Mouse (Mus musculus) midbrain, embryonic 11.5 days (tissue): ENCODE data around the gene Foxp1. TPM values are rescaled to one million over a fixed set of nuclear protein-coding genes. Genes with fewer than 3 reads are reported as not detected.
A peak's percentile ranks its signal among the peaks of the same experiment; 100 is the strongest.

Experiments
- ATAC-seq: fragments of 200-750 bp; cut with Nextera tagmentation; 2 replicates; pipeline ENCODE4 v1.8.0; 2017; ENCODE audit warnings: moderate TSS enrichment, moderate library complexity; ENCODE audit not compliant: low FRiP score
- DNase-seq: peaks from one replicate; pipeline ENCODE4 v3.0.0; 2015; ENCODE audit warnings: low spot score; ENCODE audit errors: missing footprints
- H3K27ac ChIP-seq: fragments of 300-500 bp; sonication (generic); 2 replicates; pipeline ENCODE4 v1.5.1; 2014; ENCODE audit warnings: low read depth, low read length
- H3K27me3 ChIP-seq: fragments of 300-500 bp; sonication (generic); 2 replicates; pipeline ENCODE4 v1.6.1; 2014; ENCODE audit warnings: mild to moderate bottlenecking, low read length, moderate library complexity, mixed read lengths; ENCODE audit not compliant: control insufficient read depth, insufficient read depth
- H3K36me3 ChIP-seq: fragments of 300-500 bp; sonication (generic); 2 replicates; pipeline ENCODE4 v1.6.1; 2014; ENCODE audit warnings: mild to moderate bottlenecking, low read length, moderate library complexity, mixed read lengths; ENCODE audit not compliant: control insufficient read depth, insufficient read depth
- H3K4me1 ChIP-seq: fragments of 300-500 bp; sonication (generic); 2 replicates; pipeline ENCODE4 v1.6.1; 2014; ENCODE audit warnings: low read length; ENCODE audit not compliant: control insufficient read depth, insufficient read depth
- H3K4me2 ChIP-seq: fragments of 300-500 bp; sonication (generic); 2 replicates; pipeline ENCODE4 v1.6.1; 2014; ENCODE audit warnings: mild to moderate bottlenecking, moderate library complexity
- H3K4me3 ChIP-seq: fragments of 300-500 bp; sonication (generic); 2 replicates; pipeline ENCODE4 v1.5.1; 2014; ENCODE audit warnings: low read depth, low read length
- H3K9ac ChIP-seq: fragments of 300-500 bp; sonication (generic); 2 replicates; pipeline ENCODE4 v1.6.1; 2014; ENCODE audit warnings: low read length
- H3K9me3 ChIP-seq: fragments of 300-500 bp; sonication (generic); 2 replicates; pipeline ENCODE4 v1.6.1; 2016; ENCODE audit warnings: low read length; ENCODE audit not compliant: control insufficient read depth
- WGBS: fragments of 180-500 bp; shearing (Covaris S2); extraction: QIAGEN DNeasy Blood & Tissue Kit; methylation state at CpG from one replicate; pipeline ENCODE4 v1.1.7; 2014; 5-methylcytosine and 5-hydroxymethylcytosine counted together
- polyA plus RNA-seq: library from polyadenylated mRNA; unstranded; fragments of >200 nt; fragmentation: Nextera tagmentation; extraction: Ambion mirVana; gene quantifications from 2 replicates; pipeline ENCODE4 v1.2.1, GENCODE M21; 2014

Foxp1 gene
- polyA plus RNA-seq, 1 experiment from 2014 or later, result 86.2 TPM

DNA sequence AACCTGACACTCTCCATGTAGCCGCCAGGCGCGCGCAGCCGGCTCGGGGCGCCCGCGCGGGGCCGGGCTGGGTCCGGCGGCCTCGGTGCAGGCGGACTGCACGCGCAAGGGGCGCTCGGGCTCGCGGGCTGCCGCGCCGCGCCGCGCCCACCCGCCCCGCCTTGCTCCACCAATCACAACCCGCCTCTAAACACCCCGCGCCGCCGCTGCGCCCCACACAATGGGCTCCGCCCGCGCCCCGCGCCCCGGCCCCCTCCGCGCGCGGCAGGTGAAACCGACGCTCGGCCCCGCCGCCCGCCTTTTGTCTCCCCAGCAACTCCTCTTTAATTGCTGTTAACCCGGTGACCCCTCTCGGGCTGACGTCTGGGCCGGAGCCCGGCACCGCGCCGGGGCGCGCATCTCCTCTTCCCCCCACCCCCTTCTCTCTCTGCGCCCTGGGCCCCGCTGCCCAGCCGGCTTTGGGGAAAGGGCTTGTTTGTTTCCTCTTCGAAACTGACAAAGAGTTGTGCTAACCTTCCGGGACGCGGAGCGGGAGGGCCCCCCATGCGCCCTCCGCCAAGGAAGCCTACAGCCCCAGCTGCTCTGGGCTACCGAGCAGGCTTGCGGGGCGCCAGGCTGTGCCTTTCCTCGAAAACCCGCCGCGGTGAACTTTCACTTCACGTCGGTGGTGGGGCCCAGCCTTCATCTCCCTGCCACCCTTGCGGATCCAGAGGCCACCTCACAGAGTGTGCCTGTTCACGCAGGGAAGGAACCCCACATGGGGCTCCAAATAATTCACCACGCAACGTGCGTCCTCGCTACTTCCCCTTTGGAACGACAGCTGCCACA is 494.1 kb downstream of the Foxp1 start:
- no peaks in the 10 kb centered on the region for H3K27me3 ChIP-seq
- ATAC-seq, result peak; percentile 96
- no peaks in the 10 kb centered on the region for H3K36me3 ChIP-seq
- WGBS, result under 1% methylated on average over 35 of the region's 87 CpGs
- H3K9ac ChIP-seq, result peak overlapping the region; percentile 88
- DNase-seq, result peak; percentile 98
- H3K27ac ChIP-seq, result peak overlapping the region; percentile 90
- no peaks in the 10 kb centered on the region for H3K9me3 ChIP-seq
- H3K4me2 ChIP-seq, result peak overlapping the region; percentile 62
- H3K4me3 ChIP-seq, result peak overlapping the region; percentile 67
- H3K4me1 ChIP-seq, result peaks cover 40% of the 10 kb centered on the region

DNA sequence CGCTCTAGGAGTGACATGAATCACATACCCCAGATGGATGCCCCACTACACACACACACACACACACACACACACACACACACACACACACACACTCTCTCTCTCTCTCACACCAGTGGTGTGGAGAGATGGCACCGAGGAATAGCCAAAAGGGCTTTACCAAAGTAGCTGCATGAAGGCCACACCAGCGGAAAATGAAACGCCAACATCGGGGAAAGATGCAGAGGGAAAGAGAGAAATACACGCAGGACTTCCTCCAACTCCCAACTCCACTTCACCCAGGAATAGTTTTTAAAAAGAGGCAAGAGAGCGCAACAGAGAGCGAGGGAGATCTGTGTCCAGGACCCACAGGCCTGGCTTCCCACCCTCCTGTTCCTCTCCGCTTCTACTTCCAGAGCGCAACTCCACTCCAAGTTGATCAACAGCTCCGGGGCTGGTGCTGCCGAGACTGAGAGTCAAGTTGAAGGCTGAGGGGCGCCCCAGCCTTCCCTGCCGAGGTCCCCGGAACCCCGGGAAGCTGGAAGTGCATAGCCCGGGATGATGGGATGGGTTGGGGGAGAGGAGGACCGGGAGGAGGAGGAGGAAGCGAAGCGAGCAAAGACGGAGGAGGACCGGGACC is 494.9 kb downstream of the Foxp1 start:
- H3K4me1 ChIP-seq, result peaks cover 35% of the 10 kb centered on the region

DNA sequence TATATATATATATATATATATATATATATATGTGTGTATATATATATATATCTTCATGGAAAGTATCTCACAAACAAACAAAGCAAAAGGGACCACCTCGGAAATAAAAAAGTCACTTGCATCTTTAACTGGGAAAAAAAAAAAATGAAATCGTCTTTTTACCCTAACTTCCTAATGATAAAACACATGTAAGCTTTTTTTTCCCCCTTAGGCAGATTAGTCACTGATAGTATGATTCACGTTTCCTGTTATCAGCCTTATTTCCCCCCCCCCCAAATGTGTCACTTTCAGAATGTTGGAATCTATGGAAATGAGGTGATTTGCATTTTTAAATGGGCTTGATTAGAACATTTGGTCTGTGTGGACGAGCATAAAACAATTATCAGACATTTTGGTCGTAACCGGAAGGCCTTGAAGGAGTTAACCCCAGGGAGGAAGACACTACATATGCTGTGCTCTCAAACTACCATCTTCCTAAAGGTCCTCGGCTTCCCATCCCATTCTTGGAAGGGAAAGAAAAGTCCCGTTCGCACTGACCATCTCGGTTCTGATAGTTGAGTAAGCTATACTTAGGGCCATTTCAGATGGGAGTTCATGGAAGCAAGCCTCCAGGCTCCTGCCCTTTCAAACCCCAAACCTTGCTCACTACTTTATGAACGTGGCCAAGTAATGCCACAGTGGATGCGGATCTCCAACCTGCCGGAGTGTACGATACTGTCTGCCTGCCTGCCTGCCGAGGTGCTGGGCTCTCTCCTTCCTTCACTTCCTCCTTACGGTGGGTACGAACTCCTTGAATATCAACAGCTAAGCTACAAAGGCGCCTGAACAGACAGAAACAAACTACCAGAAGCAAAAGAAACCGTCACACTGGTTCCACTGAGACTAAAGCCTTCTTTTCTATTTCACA is 495.6 kb downstream of the Foxp1 start:
- ATAC-seq, result no peak
- H3K27ac ChIP-seq, result no peak overlapping the region; the same call in 1 of the 2 replicates
- peak overlapping the region; percentile 67 for H3K4me3 ChIP-seq
- H3K4me1 ChIP-seq, result peaks cover 35% of the 10 kb centered on the region
- peak overlapping the region; percentile 62 for H3K4me2 ChIP-seq
- 16% methylated on average over 19 of the region's 19 CpGs for WGBS
- H3K27me3 ChIP-seq, result no peaks in the 10 kb centered on the region
- no peaks in the 10 kb centered on the region for H3K36me3 ChIP-seq
- peak; percentile 96 for DNase-seq
- peak overlapping the region; percentile 88 for H3K9ac ChIP-seq
- no peaks in the 10 kb centered on the region for H3K9me3 ChIP-seq

More for the DNA sequence above, 494.9 kb downstream of the Foxp1 start:
- Histone ChIP-seq H3K9ac (peak overlapping the region; percentile 88), H3K27ac (peak overlapping the region; percentile 90), H3K27me3 (no peaks in the 10 kb centered on the region), H3K9me3 (no peaks in the 10 kb centered on the region), H3K4me2 (peak overlapping the region; percentile 62), H3K36me3 (no peaks in the 10 kb centered on the region), H3K4me3 (peak overlapping the region; percentile 67)
- DNase-seq, result no peak
- 1% methylated on average over 21 of the region's 22 CpGs for WGBS
- no peak for ATAC-seq

DNA sequence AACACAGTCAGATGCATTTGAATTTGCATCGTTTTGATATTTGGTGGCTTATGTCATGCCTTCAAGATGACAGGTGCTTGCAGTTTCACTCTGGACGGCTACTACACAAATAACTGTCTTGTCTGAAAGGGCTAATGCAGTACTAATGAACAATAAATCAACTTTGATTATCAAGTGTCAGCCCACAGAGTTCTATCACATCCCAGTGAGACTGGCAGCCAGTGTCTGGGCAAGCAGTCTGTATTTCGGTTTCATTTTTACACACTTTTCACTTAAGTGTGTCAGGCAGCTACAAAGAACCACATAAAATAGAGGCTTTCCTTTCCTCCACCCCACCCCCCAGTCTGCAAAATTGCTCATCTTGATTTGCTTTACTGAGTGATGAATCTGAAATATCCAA is 496.5 kb downstream of the Foxp1 start:
- Histone ChIP-seq H3K4me2 (peak overlapping the region; percentile 26), H3K9me3 (no peaks in the 10 kb centered on the region), H3K27me3 (no peaks in the 10 kb centered on the region), H3K4me3 (no peak overlapping the region), H3K36me3 (no peaks in the 10 kb centered on the region), H3K9ac (no peak overlapping the region), H3K27ac (no peak overlapping the region), H3K4me1 (peaks cover 36% of the 10 kb centered on the region)
- WGBS, result 64% methylated on average over 3 of the region's 3 CpGs
- no peak for ATAC-seq
- no peak for DNase-seq

DNA sequence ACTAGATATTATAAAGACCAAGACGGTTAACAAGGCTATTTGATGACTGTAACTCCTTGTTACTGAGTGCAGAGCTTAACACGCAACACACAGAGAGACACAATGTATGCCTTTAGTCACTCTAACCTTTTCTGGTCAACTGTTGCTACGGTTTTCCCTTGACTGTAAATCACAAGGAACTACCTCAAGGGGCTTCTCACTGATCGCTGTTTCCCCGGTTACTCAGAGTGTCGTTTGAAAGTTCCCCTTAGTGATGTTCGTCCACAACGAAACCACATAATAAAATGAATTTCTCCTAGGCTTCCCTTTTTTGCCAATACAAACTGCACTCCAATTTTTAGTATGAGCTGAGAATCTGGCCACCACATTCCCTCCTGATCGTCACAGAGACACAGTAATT is 497.9 kb downstream of the Foxp1 start:
- no peaks in the 10 kb centered on the region for H3K36me3 ChIP-seq
- no peak overlapping the region for H3K27ac ChIP-seq
- WGBS, result 60% methylated on average over 9 of the region's 9 CpGs
- no peaks in the 10 kb centered on the region for H3K27me3 ChIP-seq
- ATAC-seq (no peak), DNase-seq (no peak)
- no peaks in the 10 kb centered on the region for H3K9me3 ChIP-seq
- H3K4me3 ChIP-seq, result no peak overlapping the region
- H3K4me1 ChIP-seq, result peaks cover 36% of the 10 kb centered on the region
- H3K9ac ChIP-seq, result no peak overlapping the region
- no peak overlapping the region; the same call in 1 of the 2 replicates for H3K4me2 ChIP-seq

DNA sequence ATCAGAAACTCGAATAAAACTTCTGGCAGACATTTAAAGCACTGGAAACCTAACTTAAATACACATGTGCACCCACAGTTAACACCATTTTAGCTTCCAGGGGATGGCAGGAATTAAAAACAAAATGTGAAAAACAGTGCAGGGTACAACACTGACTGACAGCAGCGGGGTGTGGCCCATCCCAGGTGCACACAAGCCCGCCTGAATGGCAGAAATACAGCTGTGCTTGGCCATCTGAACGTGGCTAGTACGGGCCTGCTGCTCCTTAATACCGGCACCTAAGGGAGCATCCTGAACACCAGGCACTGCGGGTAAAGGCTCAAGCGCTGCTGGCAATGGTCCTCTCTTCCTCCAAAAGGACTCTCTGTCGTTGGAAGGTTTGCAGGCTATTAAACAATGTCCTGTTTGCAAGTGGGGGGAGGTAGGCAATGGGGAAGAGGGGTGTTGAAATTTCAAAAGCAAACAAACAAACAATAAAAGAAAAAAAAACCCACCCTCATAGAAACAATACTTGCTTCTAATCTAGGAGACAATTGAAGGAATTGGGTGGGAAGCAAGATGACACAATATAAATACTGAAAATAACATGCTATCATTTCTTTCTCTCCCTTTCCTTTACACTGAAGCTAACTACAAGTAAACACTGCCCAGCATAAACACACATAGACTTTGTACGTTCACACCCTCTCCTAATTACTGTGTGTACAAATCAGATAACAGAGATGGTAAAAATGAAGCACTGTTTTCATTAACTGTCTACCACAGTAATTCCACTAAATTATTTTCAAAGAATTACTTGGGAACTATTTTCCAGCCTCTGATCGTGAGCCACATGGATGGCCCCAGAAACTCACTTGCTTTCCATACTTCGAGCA is 501.7 kb downstream of the Foxp1 start:
- Histone ChIP-seq H3K4me2 (no peak overlapping the region), H3K4me1 (peaks cover 24% of the 10 kb centered on the region), H3K27me3 (no peaks in the 10 kb centered on the region), H3K36me3 (no peaks in the 10 kb centered on the region), H3K9me3 (no peaks in the 10 kb centered on the region), H3K27ac (no peak overlapping the region), H3K4me3 (no peak overlapping the region), H3K9ac (no peak overlapping the region)
- no peak for ATAC-seq
- no peak for DNase-seq
- WGBS, result 60% methylated on average over 12 of the region's 12 CpGs

DNA sequence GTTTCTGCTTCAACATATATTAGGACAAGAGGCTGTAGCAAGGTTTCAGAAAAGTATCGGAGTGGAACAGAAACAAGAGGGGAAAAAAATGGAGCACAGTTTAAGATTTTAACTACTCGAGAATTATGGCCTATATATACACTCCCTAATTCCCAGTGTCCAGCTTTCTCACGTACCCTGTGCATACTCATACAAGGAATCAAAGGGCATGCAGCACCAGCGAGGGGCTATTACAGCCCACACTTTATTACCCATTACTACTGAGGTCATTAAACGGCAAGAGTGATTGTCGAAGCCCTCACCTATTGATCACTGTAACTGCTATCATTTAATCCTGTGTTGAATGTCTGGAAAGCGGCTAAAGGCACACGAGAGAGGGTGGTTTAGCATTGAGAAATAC is 502.8 kb downstream of the Foxp1 start:
- no peak overlapping the region for H3K9ac ChIP-seq
- no peaks in the 10 kb centered on the region for H3K36me3 ChIP-seq
- no peak overlapping the region for H3K27ac ChIP-seq
- no peak overlapping the region for H3K4me3 ChIP-seq
- no peaks in the 10 kb centered on the region for H3K9me3 ChIP-seq
- ATAC-seq (no peak), DNase-seq (no peak)
- no peak overlapping the region for H3K4me2 ChIP-seq
- H3K4me1 ChIP-seq, result peaks cover 14% of the 10 kb centered on the region
- 81% methylated on average over 8 of the region's 8 CpGs for WGBS
- H3K27me3 ChIP-seq, result no peaks in the 10 kb centered on the region

DNA sequence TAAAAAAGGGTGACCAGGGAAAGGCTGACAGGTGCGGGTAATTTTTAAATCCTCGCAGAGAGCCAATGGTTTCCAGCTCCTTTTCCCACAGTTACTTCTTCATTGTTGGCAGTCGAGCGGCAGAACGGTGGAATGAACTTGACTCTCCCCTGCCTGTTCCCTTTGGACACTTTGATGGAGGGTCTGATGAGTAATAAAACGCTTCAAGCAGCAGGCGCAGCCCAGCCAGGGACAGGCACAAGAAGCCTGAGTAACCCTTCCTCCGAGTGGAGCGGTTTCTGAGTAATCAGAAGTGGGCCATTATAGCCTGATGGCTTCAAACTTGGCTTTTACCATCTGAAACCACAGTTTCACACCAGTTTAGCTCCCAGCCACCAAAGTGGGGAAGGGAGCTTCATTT is 503.3 kb downstream of the Foxp1 start:
- Histone ChIP-seq H3K4me2 (no peak overlapping the region), H3K27ac (no peak overlapping the region), H3K4me3 (no peak overlapping the region), H3K27me3 (no peaks in the 10 kb centered on the region), H3K9me3 (no peaks in the 10 kb centered on the region), H3K4me1 (peaks cover 14% of the 10 kb centered on the region), H3K36me3 (no peaks in the 10 kb centered on the region), H3K9ac (no peak overlapping the region)
- WGBS, result 70% methylated on average over 9 of the region's 9 CpGs
- DNase-seq (no peak), ATAC-seq (no peak)
